Mouse (Mus musculus): ENCODE measurements around the gene Nr3c2. TPM values are rescaled to one million over a fixed set of nuclear protein-coding genes. Genes with fewer than 3 reads are reported as not detected.

The Nr3c2 gene
- polyA plus RNA-seq, 1 experiment from 2014 or later, result 4.9 TPM

- H3K4me2 ChIP-seq, result no peak overlapping the region
- H3K4me3 ChIP-seq, result no peak overlapping the region
- ATAC-seq (ENCODE audit: low read depth), result no peak
- H3K27me3 ChIP-seq, result no peaks in the 10 kb centered on the region
- H3K9ac ChIP-seq, result no peak overlapping the region
- no peaks in the 10 kb centered on the region for H3K4me1 ChIP-seq (replicated peaks)
- H3K9me3 ChIP-seq, result peaks cover 6% of the 10 kb centered on the region; the same call in 1 of the 2 replicates
- H3K27ac ChIP-seq (replicated peaks), result no peak overlapping the region
- no peaks in the 10 kb centered on the region for H3K36me3 ChIP-seq
Measured at GRCm38 (mm10) chr8:76984082-76984481, 84.8 kb downstream of the Nr3c2 start.

- WGBS, result 80% methylated on average over 5 of the region's 5 CpGs
- H3K36me3 ChIP-seq, result no peaks in the 10 kb centered on the region
- H3K27me3 ChIP-seq, result no peaks in the 10 kb centered on the region
- no peak for ATAC-seq (ENCODE audit: low read depth)
- H3K9ac ChIP-seq, result no peak overlapping the region
- H3K4me3 ChIP-seq, result no peak overlapping the region
- no peak overlapping the region for H3K27ac ChIP-seq (replicated peaks)
- H3K4me2 ChIP-seq, result no peak overlapping the region
- no peaks in the 10 kb centered on the region for H3K4me1 ChIP-seq (replicated peaks)
- H3K9me3 ChIP-seq, result peaks cover 6% of the 10 kb centered on the region; the same call in 1 of the 2 replicates
Measured at GRCm38 (mm10) chr8:76984851-76985250, 85.6 kb downstream of the Nr3c2 start.

GRCm38 (mm10) chr8:76987876-76988275, 88.6 kb downstream of the Nr3c2 start:
- ATAC-seq (ENCODE audit: low read depth), result no peak
- 89% methylated on average over 3 of the region's 3 CpGs for WGBS

GRCm38 (mm10) chr8:76998276-76998675, 99.0 kb downstream of the Nr3c2 start:
- H3K27ac ChIP-seq (replicated peaks), result no peak overlapping the region
- no peak overlapping the region for H3K9ac ChIP-seq
- H3K27me3 ChIP-seq, result no peaks in the 10 kb centered on the region
- ATAC-seq (ENCODE audit: low read depth), result no peak
- H3K9me3 ChIP-seq, result peaks cover 4% of the 10 kb centered on the region; the same call in 1 of the 2 replicates
- no peaks in the 10 kb centered on the region for H3K4me1 ChIP-seq (replicated peaks)
- no peak overlapping the region for H3K4me2 ChIP-seq
- H3K4me3 ChIP-seq, result no peak overlapping the region
- H3K36me3 ChIP-seq, result no peaks in the 10 kb centered on the region
- WGBS, result 81% methylated on average over 4 of the region's 4 CpGs

More at GRCm38 (mm10) chr8:76987876-76988275, 88.6 kb downstream of the Nr3c2 start:
- H3K9ac ChIP-seq, result no peak overlapping the region
- no peak overlapping the region for H3K27ac ChIP-seq (replicated peaks)
- H3K27me3 ChIP-seq, result no peaks in the 10 kb centered on the region
- no peaks in the 10 kb centered on the region for H3K4me1 ChIP-seq (replicated peaks)
- H3K36me3 ChIP-seq, result no peaks in the 10 kb centered on the region
- H3K9me3 ChIP-seq, result no peaks in the 10 kb centered on the region
- no peak overlapping the region for H3K4me2 ChIP-seq
- no peak overlapping the region for H3K4me3 ChIP-seq

GRCm38 (mm10) chr8:77009425-77009824, 110.2 kb downstream of the Nr3c2 start:
- Histone ChIP-seq H3K4me2 (no peak overlapping the region), H3K4me3 (no peak overlapping the region), H3K27me3 (no peaks in the 10 kb centered on the region), H3K9ac (no peak overlapping the region), H3K4me1 (replicated peaks) (no peaks in the 10 kb centered on the region), H3K9me3 (no peaks in the 10 kb centered on the region), H3K27ac (replicated peaks) (no peak overlapping the region), H3K36me3 (no peaks in the 10 kb centered on the region)
- WGBS, result 75% methylated on average over 10 of the region's 10 CpGs
- ATAC-seq (ENCODE audit: low read depth), result no peak

GRCm38 (mm10) chr8:77011985-77012384, 112.7 kb downstream of the Nr3c2 start:
- WGBS, result 80% methylated on average over 3 of the region's 3 CpGs

GRCm38 (mm10) chr8:77012641-77013040, 113.4 kb downstream of the Nr3c2 start:
- Histone ChIP-seq H3K9me3 (no peaks in the 10 kb centered on the region), H3K4me1 (replicated peaks) (no peaks in the 10 kb centered on the region), H3K9ac (no peak overlapping the region), H3K36me3 (no peaks in the 10 kb centered on the region), H3K27me3 (no peaks in the 10 kb centered on the region), H3K27ac (replicated peaks) (no peak overlapping the region), H3K4me3 (no peak overlapping the region), H3K4me2 (no peak overlapping the region)
- no peak for ATAC-seq (ENCODE audit: low read depth)
- 83% methylated on average over 6 of the region's 6 CpGs for WGBS

More at GRCm38 (mm10) chr8:77011985-77012384, 112.7 kb downstream of the Nr3c2 start:
- no peak for ATAC-seq (ENCODE audit: low read depth)
- no peaks in the 10 kb centered on the region for H3K9me3 ChIP-seq
- H3K4me3 ChIP-seq, result no peak overlapping the region
- H3K27me3 ChIP-seq, result no peaks in the 10 kb centered on the region
- H3K27ac ChIP-seq (replicated peaks), result no peak overlapping the region
- no peak overlapping the region for H3K9ac ChIP-seq
- no peaks in the 10 kb centered on the region for H3K36me3 ChIP-seq
- no peak overlapping the region for H3K4me2 ChIP-seq
- H3K4me1 ChIP-seq (replicated peaks), result no peaks in the 10 kb centered on the region

GRCm38 (mm10) chr8:77016713-77017112, 117.5 kb downstream of the Nr3c2 start:
- no peak for ATAC-seq (ENCODE audit: low read depth)
- Histone ChIP-seq H3K9ac (no peak overlapping the region), H3K4me1 (replicated peaks) (no peaks in the 10 kb centered on the region), H3K9me3 (no peaks in the 10 kb centered on the region), H3K4me2 (no peak overlapping the region), H3K27me3 (no peaks in the 10 kb centered on the region), H3K36me3 (no peaks in the 10 kb centered on the region), H3K4me3 (no peak overlapping the region), H3K27ac (replicated peaks) (no peak overlapping the region)
- 96% methylated on average over 3 of the region's 3 CpGs for WGBS

GRCm38 (mm10) chr8:77023837-77024710, 124.8 kb downstream of the Nr3c2 start:
- Histone ChIP-seq H3K9me3 (peaks cover 3% of the 10 kb centered on the region; the same call in 1 of the 2 replicates), H3K4me3 (no peak overlapping the region), H3K36me3 (no peaks in the 10 kb centered on the region), H3K4me1 (replicated peaks) (no peaks in the 10 kb centered on the region), H3K27me3 (no peaks in the 10 kb centered on the region), H3K27ac (replicated peaks) (no peak overlapping the region), H3K9ac (no peak overlapping the region), H3K4me2 (no peak overlapping the region)
- ATAC-seq (ENCODE audit: low read depth), result no peak
- 81% methylated on average over 13 of the region's 13 CpGs for WGBS

GRCm38 (mm10) chr8:77031213-77031612, 132.0 kb downstream of the Nr3c2 start:
- H3K36me3 ChIP-seq, result no peaks in the 10 kb centered on the region
- 92% methylated on average over 3 of the region's 3 CpGs for WGBS
- H3K9ac ChIP-seq, result no peak overlapping the region
- no peaks in the 10 kb centered on the region for H3K4me1 ChIP-seq (replicated peaks)
- H3K4me3 ChIP-seq, result no peak overlapping the region
- no peak overlapping the region for H3K4me2 ChIP-seq
- H3K27me3 ChIP-seq, result no peaks in the 10 kb centered on the region
- no peak for ATAC-seq (ENCODE audit: low read depth)
- H3K9me3 ChIP-seq, result peaks cover 3% of the 10 kb centered on the region; the same call in 1 of the 2 replicates
- no peak overlapping the region for H3K27ac ChIP-seq (replicated peaks)

- Histone ChIP-seq H3K4me2 (no peak overlapping the region), H3K4me3 (no peak overlapping the region), H3K4me1 (replicated peaks) (no peaks in the 10 kb centered on the region), H3K9ac (no peak overlapping the region), H3K27me3 (no peaks in the 10 kb centered on the region), H3K27ac (replicated peaks) (no peak overlapping the region), H3K9me3 (no peaks in the 10 kb centered on the region), H3K36me3 (no peaks in the 10 kb centered on the region)
- ATAC-seq (ENCODE audit: low read depth), result no peak
- 79% methylated on average over 3 of the region's 3 CpGs for WGBS
Measured at GRCm38 (mm10) chr8:77033706-77034464, 134.6 kb downstream of the Nr3c2 start.

- WGBS, result 94% methylated on average over 7 of the region's 7 CpGs
- H3K9me3 ChIP-seq, result no peaks in the 10 kb centered on the region
- no peak overlapping the region for H3K27ac ChIP-seq (replicated peaks)
- H3K4me2 ChIP-seq, result no peak overlapping the region
- no peak overlapping the region for H3K9ac ChIP-seq
- H3K27me3 ChIP-seq, result no peaks in the 10 kb centered on the region
- no peaks in the 10 kb centered on the region for H3K36me3 ChIP-seq
- ATAC-seq (ENCODE audit: low read depth), result no peak
- H3K4me1 ChIP-seq (replicated peaks), result no peaks in the 10 kb centered on the region
- no peak overlapping the region for H3K4me3 ChIP-seq
Measured at GRCm38 (mm10) chr8:77034465-77034829, 135.2 kb downstream of the Nr3c2 start.
